Mouse (Mus musculus) MEL (cell line): ENCODE results near the gene Gpc5. TPM values are rescaled to one million over a fixed set of nuclear protein-coding genes. Genes with fewer than 3 reads are reported as not detected.

Experiments
- DNase-seq: peaks from one replicate; pipeline ENCODE4 v3.0.0; 2011; ENCODE audit warnings: low read depth, low spot score
- H3K27ac ChIP-seq: 2 replicates; pipeline ENCODE4 v1.5.1; 2012; ENCODE audit warnings: low read depth, mild to moderate bottlenecking, control low read depth, low read length, moderate library complexity; ENCODE audit not compliant: control insufficient read depth
- H3K27me3 ChIP-seq, 2 experiments: fragments of 150-350 bp in 1 of 2; sonication (generic) in 1 of 2; 2 replicates each; pipeline ENCODE4 v1.6.1; 2012; ENCODE audit warnings: low read length in 2 of 2, mild to moderate bottlenecking in 2 of 2, improper control_type of control experiment in 1 of 2, moderate library complexity in 1 of 2; ENCODE audit not compliant: insufficient read depth in 2 of 2, control insufficient read depth in 1 of 2
- H3K36me3 ChIP-seq, 2 experiments: 2 replicates each; pipeline ENCODE4 v1.6.1; 2012 to 2014; ENCODE audit warnings: low read length in 2 of 2, improper control_type of control experiment in 1 of 2, inconsistent platforms in 1 of 2, mild to moderate bottlenecking in 1 of 2; ENCODE audit not compliant: insufficient read depth in 2 of 2, control insufficient read depth in 1 of 2
- H3K4me1 ChIP-seq, 2 experiments: fragments of 150-350 bp in 1 of 2; sonication (generic) in 1 of 2; 2 replicates each; pipeline ENCODE4 v1.6.1; 2012; ENCODE audit warnings: low read length in 2 of 2, improper control_type of control experiment in 1 of 2, mild to moderate bottlenecking in 1 of 2; ENCODE audit not compliant: insufficient read depth in 2 of 2, control insufficient read depth in 1 of 2
- H3K4me3 ChIP-seq, 2 experiments: fragments of 150-350 bp in 1 of 2; sonication (generic) in 1 of 2; 2 replicates each; pipeline ENCODE4 v1.5.1; 2012; ENCODE audit warnings: low read depth in 2 of 2, low read length in 2 of 2, mild to moderate bottlenecking in 2 of 2, moderate library complexity in 2 of 2, control low read depth in 1 of 2, improper control_type of control experiment in 1 of 2; ENCODE audit not compliant: control insufficient read depth in 1 of 2, insufficient read depth in 1 of 2
- H3K79me2 ChIP-seq: 2 replicates; pipeline ENCODE4 v1.6.1; 2012; ENCODE audit warnings: mild to moderate bottlenecking, low read length, moderate library complexity; ENCODE audit not compliant: control insufficient read depth, poor library complexity, insufficient read depth
- H3K9ac ChIP-seq: 2 replicates; pipeline ENCODE4 v1.6.1; 2012; ENCODE audit warnings: low read depth, mild to moderate bottlenecking, control low read depth, low read length, moderate library complexity; ENCODE audit not compliant: control insufficient read depth, poor library complexity, severe bottlenecking
- H3K9me3 ChIP-seq: fragments of 150-350 bp; sonication (generic); replicated peaks from 2 replicates; pipeline ENCODE4 v1.6.1; 2012; ENCODE audit warnings: mild to moderate bottlenecking, low read length, improper control_type of control experiment, moderate library complexity; ENCODE audit not compliant: insufficient read depth
- CHD1 ChIP-seq: IDR thresholded peaks from 2 replicates; pipeline ENCODE4 v1.6.1; 2012; ENCODE audit warnings: low read depth, mild to moderate bottlenecking, inconsistent platforms, low read length, improper control_type of control experiment
- CHD2 ChIP-seq: IDR thresholded peaks from 2 replicates; pipeline ENCODE4 v1.6.1; 2011; ENCODE audit warnings: low read length, improper control_type of control experiment
- CTCF ChIP-seq, 3 experiments: IDR thresholded peaks in 2 of 3; conservative IDR thresholded peaks in 1 of 3; 2 replicates each; pipeline ENCODE4 v1.5.1; 2011 to 2012; ENCODE audit warnings: low read length in 3 of 3, low read depth in 2 of 3, mild to moderate bottlenecking in 2 of 3, improper control_type of control experiment in 1 of 3, inconsistent platforms in 1 of 3, mixed read lengths in 1 of 3, moderate library complexity in 1 of 3; ENCODE audit not compliant: control insufficient read depth in 1 of 3, insufficient read depth in 1 of 3, poor library complexity in 1 of 3, severe bottlenecking in 1 of 3
- E2F4 ChIP-seq: IDR thresholded peaks from 2 replicates; pipeline ENCODE4 v1.6.1; 2011; ENCODE audit warnings: low read depth, low read length, improper control_type of control experiment, borderline replicate concordance
- ELF1 ChIP-seq: IDR thresholded peaks from 2 replicates; pipeline ENCODE4 v1.6.1; 2014; ENCODE audit warnings: low read depth, mild to moderate bottlenecking, inconsistent platforms, low read length, improper control_type of control experiment, moderate library complexity
- EP300 ChIP-seq, 2 experiments: IDR thresholded peaks; 2 replicates each; pipeline ENCODE4 v1.6.1; 2011; ENCODE audit warnings: improper control_type of control experiment in 2 of 2, low read length in 2 of 2, low read depth in 1 of 2, mild to moderate bottlenecking in 1 of 2
- ETS1 ChIP-seq: IDR thresholded peaks from 2 replicates; pipeline ENCODE4 v1.6.1; 2012; ENCODE audit warnings: low read depth, mild to moderate bottlenecking, inconsistent platforms, low read length, improper control_type of control experiment, moderate library complexity
- GABPA ChIP-seq: IDR thresholded peaks from 2 replicates; pipeline ENCODE4 v1.6.1; 2012; ENCODE audit warnings: low read depth, mild to moderate bottlenecking, inconsistent platforms, low read length, improper control_type of control experiment, moderate library complexity
- GATA1 ChIP-seq: IDR thresholded peaks from 2 replicates; pipeline ENCODE4 v1.6.1; 2011; ENCODE audit warnings: low read depth, low read length, improper control_type of control experiment
- HCFC1 ChIP-seq: IDR thresholded peaks from 2 replicates; pipeline ENCODE4 v1.6.1; 2012; ENCODE audit warnings: low read depth, mild to moderate bottlenecking, inconsistent platforms, low read length, improper control_type of control experiment, moderate library complexity
- MAX ChIP-seq: IDR thresholded peaks from 2 replicates; pipeline ENCODE4 v1.6.1; 2011; ENCODE audit warnings: low read length, improper control_type of control experiment
- NRF1 ChIP-seq: IDR thresholded peaks from 2 replicates; pipeline ENCODE4 v1.6.1; 2014; ENCODE audit warnings: low read depth, mild to moderate bottlenecking, inconsistent platforms, low read length, improper control_type of control experiment, moderate library complexity; ENCODE audit not compliant: poor library complexity, insufficient read depth, severe bottlenecking
- POLR2A ChIP-seq, 2 experiments: IDR thresholded peaks; 2 replicates each; pipeline ENCODE4 v1.6.1; 2011 to 2012; ENCODE audit warnings: low read length in 2 of 2, mild to moderate bottlenecking in 2 of 2, control low read depth in 1 of 2, improper control_type of control experiment in 1 of 2, low read depth in 1 of 2, moderate library complexity in 1 of 2; ENCODE audit not compliant: control insufficient read depth in 1 of 2, insufficient read depth in 1 of 2, poor library complexity in 1 of 2
- POLR2AphosphoS2 ChIP-seq: IDR thresholded peaks from 2 replicates; pipeline ENCODE4 v1.6.1; 2011; ENCODE audit warnings: low read length, improper control_type of control experiment
- SMC3 ChIP-seq: IDR thresholded peaks from 2 replicates; pipeline ENCODE4 v1.6.1; 2011; ENCODE audit warnings: low read depth, low read length, improper control_type of control experiment
- TCF12 ChIP-seq: IDR thresholded peaks from 2 replicates; pipeline ENCODE4 v1.6.1; 2014; ENCODE audit warnings: low read depth, mild to moderate bottlenecking, inconsistent platforms, low read length, improper control_type of control experiment, moderate library complexity
- UBTF ChIP-seq: IDR thresholded peaks from 2 replicates; pipeline ENCODE4 v1.6.1; 2012; ENCODE audit warnings: low read depth, mild to moderate bottlenecking, inconsistent platforms, low read length, improper control_type of control experiment, moderate library complexity, borderline replicate concordance; ENCODE audit not compliant: insufficient read depth
- USF1 ChIP-seq: IDR thresholded peaks from 2 replicates; pipeline ENCODE4 v1.6.1; 2014; ENCODE audit warnings: low read depth, mild to moderate bottlenecking, inconsistent platforms, low read length, improper control_type of control experiment, moderate library complexity
- USF2 ChIP-seq, 2 experiments: IDR thresholded peaks; 2 replicates each; pipeline ENCODE4 v1.6.1; 2011 to 2012; ENCODE audit warnings: improper control_type of control experiment in 2 of 2, low read length in 2 of 2, borderline replicate concordance in 1 of 2, inconsistent platforms in 1 of 2, low read depth in 1 of 2, mild to moderate bottlenecking in 1 of 2; ENCODE audit not compliant: insufficient read depth in 1 of 2
- ZKSCAN1 ChIP-seq: IDR thresholded peaks from 2 replicates; pipeline ENCODE4 v1.6.1; 2012; ENCODE audit warnings: low read depth, mild to moderate bottlenecking, inconsistent platforms, low read length, improper control_type of control experiment, moderate library complexity
- polyA plus RNA-seq, 2 experiments: library from polyadenylated mRNA; stranded (reverse) in 1 of 2; unstranded in 1 of 2; fragments of >175 nt in 1 of 2; fragments of >200 nt in 1 of 2; gene quantifications; 2 replicates each; pipeline versions ENCODE4 v1.2.1 to v1.2.4; 2012; ENCODE audit warnings: low replicate concordance in 2 of 2, low read depth in 1 of 2; ENCODE audit not compliant: insufficient read length in 2 of 2, insufficient read depth in 1 of 2, missing spikeins in 1 of 2
- total RNA-seq: library from RNA; depleted of rRNA; stranded (reverse); fragments of 300-350 nt; gene quantifications from 2 replicates; pipeline ENCODE4 v1.2.3, GENCODE M21; 2012

The Gpc5 gene
- total and polyA plus RNA-seq, 3 experiments, result not detected

- Histone ChIP-seq H3K36me3 (peaks cover 48 to 74% of the 10 kb centered on the region in 2 experiments), H3K27ac (peak overlapping the region; percentile 54; the same call in 1 of the 2 replicates), H3K9ac (peak overlapping the region; percentile 67)
Measured at GRCm38 (mm10) chr14:115044016-115044415, 48.0 kb upstream of the Gpc5 start.

GRCm38 (mm10) chr14:115045712-115046111 is 46.3 kb upstream of the Gpc5 start:
- Histone ChIP-seq H3K27me3 (no peaks in the 10 kb centered on the region), H3K9me3 (no peaks in the 10 kb centered on the region), H3K36me3 (peaks cover 48 to 70% of the 10 kb centered on the region in 2 experiments)

More at GRCm38 (mm10) chr14:115044016-115044415, 48.0 kb upstream of the Gpc5 start:
- TF ChIP-seq SMC3 (no peak), USF1 (no peak), POLR2A (IDR thresholded peaks at IDR 0.05; ENCODE audit: control insufficient read depth in 1 of 2, insufficient read depth in 1 of 2, low read depth in 1 of 2, low read length in 2 of 2, poor library complexity in 1 of 2) (no peak), ELF1 (no peak), CHD2 (no peak), NRF1 (no peak), MAX (no peak), CTCF (IDR thresholded peaks at IDR 0.05 in 2 of 3, conservative IDR thresholded peaks at IDR 0.05 in 1 of 3; ENCODE audit: control insufficient read depth in 1 of 3, insufficient read depth in 1 of 3, low read depth in 2 of 3, low read length in 3 of 3, poor library complexity in 1 of 3, severe bottlenecking in 1 of 3) (no peak), ETS1 (no peak), EP300 (IDR thresholded peaks at IDR 0.05; ENCODE audit: low read depth in 1 of 2, low read length in 2 of 2) (no peak), CHD1 (no peak), E2F4 (no peak), GABPA (no peak), TCF12 (no peak)
- Histone ChIP-seq H3K79me2 (peaks cover 51% of the 10 kb centered on the region), H3K9me3 (no peaks in the 10 kb centered on the region), H3K4me1 (peaks cover 40 to 45% of the 10 kb centered on the region in 2 experiments), H3K4me3 (peak overlapping the region; percentile 44 to 61; a peak in 3 of 4 replicates), H3K27me3 (peaks cover 0 to 1% of the 10 kb centered on the region in 2 experiments; a peak in 2 of 4 replicates)
- DNase-seq, result peak; percentile 73

More at GRCm38 (mm10) chr14:115045712-115046111, 46.3 kb upstream of the Gpc5 start:
- Histone ChIP-seq H3K79me2 (peaks cover 46% of the 10 kb centered on the region), H3K4me3 (no peak overlapping the region; a peak in 1 of 4 replicates), H3K27ac (peak overlapping the region; percentile 3; the same call in 1 of the 2 replicates), H3K9ac (peak overlapping the region; percentile 19), H3K4me1 (peaks cover 34 to 38% of the 10 kb centered on the region in 2 experiments)
- DNase-seq, result peak; percentile 61
- TF ChIP-seq CHD2 (no peak), HCFC1 (no peak), ZKSCAN1 (no peak), UBTF (no peak), ETS1 (no peak), GATA1 (no peak), POLR2AphosphoS2 (no peak), USF2 (IDR thresholded peaks at IDR 0.05; ENCODE audit: borderline replicate concordance in 1 of 2, insufficient read depth in 1 of 2, low read depth in 1 of 2, low read length in 2 of 2) (no peak)
